Mouse (Mus musculus) kidney, adult 9 months (tissue): ENCODE data around the gene Mrpl58.

Experiments
- DNase-seq: peaks from one replicate; pipeline ENCODE4 v3.0.0; 2022

Mrpl58 gene

GRCm38 (mm10) chr11:115460976-115461375 is 57.4 kb downstream of the Mrpl58 start:
- DNase-seq = no peak

- DNase-seq = no peak
These were observed 58.3 kb downstream of the Mrpl58 start for GRCm38 (mm10) chr11:115461846-115462242.
